Mouse (Mus musculus): Measurements from ENCODE around the gene Mrvi1. TPM values are rescaled to one million over a fixed set of nuclear protein-coding genes. Genes with fewer than 3 reads are reported as not detected.

Gene Mrvi1
- polyA plus RNA-seq, 1 experiment from 2014 or later, result 0.43 TPM

DNA sequence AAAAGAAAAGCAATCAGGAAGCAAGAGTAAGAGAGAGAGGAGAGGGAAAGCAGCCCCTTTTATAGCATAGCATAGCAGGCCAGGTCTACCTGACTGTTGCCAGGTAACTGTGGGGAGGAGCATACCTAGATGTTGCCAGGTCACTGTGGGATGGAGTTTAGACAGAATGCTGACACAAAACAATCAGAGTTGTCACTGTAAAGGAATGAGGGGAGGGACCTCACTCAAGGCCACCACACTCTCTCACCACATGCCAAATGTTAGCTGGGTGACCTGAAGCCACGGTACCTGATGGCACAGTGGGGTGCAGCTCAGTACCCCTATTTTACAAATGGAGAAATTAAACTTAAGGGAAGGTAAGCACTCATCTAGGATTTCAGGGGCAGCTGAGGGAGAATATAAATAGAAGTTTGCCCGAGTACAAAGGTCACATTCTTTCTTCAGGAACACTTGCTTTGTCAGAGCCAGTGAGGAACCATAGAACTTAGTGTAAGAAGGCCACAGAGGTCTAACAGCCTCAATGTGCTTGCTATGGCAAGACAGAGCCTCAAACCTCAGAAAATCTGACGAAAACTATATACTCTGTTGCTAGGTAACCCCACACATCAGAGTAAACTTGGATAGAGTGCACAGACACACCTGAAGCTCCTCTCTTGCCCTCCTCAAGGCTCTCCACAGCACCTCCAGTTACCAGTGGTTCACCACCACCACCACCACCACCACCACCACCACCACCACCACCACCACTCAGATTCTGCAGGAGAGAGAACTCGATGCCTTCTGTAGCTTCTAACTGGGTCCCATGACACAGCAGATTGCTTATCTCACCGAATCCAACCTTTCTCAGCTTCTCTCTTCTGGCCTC lies 8.3 kb upstream of the Mrvi1 start:
- H3K27ac ChIP-seq, result no peak overlapping the region
- 47% methylated on average over 4 of the region's 5 CpGs for WGBS (ENCODE audit: missing documents)
- no peaks in the 10 kb centered on the region for H3K36me3 ChIP-seq (ENCODE audit: inconsistent target)
- H3K79me2 ChIP-seq (ENCODE audit: inconsistent target), result no peaks in the 10 kb centered on the region
- H3K4me3 ChIP-seq (ENCODE audit: inconsistent target), result no peak overlapping the region

DNA sequence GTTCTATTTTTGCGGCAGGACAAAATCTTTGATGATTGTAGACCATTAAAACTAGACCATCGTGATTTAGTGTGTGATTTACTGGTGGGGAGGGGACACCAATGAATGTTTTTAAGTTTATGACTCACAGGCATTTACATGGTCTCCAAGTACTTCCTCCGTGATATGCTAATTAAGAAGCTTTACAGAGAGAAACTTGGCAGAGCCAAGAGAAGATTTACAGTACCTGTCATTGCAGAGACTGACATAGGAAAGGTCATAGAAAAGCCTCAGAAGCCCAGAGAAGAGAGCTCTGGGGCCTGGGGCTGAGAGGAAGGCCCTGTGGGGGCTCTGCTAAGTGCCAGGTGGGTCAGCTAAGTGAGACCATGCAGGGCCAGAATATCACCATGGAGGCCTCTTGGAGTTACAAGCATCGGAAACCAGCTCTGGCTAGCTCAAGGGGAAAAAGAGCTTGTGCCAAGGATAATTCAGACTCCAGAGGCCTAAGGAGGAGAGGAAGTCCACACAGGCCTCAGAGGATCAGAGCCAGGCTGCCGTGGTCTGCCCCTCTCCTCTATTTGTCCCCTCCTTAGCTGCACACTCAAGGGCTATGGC lies 7.1 kb upstream of the Mrvi1 start:
- Histone ChIP-seq H3K27ac (no peak overlapping the region), H3K4me3 (ENCODE audit: inconsistent target) (no peak overlapping the region), H3K79me2 (ENCODE audit: inconsistent target) (no peaks in the 10 kb centered on the region), H3K36me3 (ENCODE audit: inconsistent target) (no peaks in the 10 kb centered on the region)
- 40% methylated on average over 5 of the region's 5 CpGs for WGBS (ENCODE audit: missing documents)

DNA sequence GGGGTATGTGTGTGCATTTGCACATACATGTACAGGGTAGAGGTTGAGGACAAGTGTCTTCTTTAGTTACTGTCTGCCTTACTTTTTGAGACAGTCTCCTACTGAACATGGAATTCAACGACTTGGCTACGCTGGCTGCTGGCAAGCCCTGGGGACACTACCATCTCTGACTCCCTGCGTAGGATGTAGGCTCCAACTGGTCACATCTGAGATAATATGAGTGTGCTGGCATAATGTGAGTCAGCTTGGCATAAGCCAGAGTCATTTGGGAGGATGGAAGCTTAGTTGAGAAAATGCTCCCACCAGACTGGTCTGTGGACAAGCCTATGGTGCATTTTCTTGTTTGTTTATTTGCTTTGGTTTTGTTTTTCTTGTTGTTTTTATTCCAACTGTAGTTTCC lies 5.8 kb upstream of the Mrvi1 start:
- no peak overlapping the region for H3K27ac ChIP-seq
- WGBS (ENCODE audit: missing documents), result 84% methylated on average over 3 of the region's 3 CpGs
- H3K79me2 ChIP-seq (ENCODE audit: inconsistent target), result no peaks in the 10 kb centered on the region
- no peaks in the 10 kb centered on the region for H3K36me3 ChIP-seq (ENCODE audit: inconsistent target)
- H3K4me3 ChIP-seq (ENCODE audit: inconsistent target), result no peak overlapping the region

DNA sequence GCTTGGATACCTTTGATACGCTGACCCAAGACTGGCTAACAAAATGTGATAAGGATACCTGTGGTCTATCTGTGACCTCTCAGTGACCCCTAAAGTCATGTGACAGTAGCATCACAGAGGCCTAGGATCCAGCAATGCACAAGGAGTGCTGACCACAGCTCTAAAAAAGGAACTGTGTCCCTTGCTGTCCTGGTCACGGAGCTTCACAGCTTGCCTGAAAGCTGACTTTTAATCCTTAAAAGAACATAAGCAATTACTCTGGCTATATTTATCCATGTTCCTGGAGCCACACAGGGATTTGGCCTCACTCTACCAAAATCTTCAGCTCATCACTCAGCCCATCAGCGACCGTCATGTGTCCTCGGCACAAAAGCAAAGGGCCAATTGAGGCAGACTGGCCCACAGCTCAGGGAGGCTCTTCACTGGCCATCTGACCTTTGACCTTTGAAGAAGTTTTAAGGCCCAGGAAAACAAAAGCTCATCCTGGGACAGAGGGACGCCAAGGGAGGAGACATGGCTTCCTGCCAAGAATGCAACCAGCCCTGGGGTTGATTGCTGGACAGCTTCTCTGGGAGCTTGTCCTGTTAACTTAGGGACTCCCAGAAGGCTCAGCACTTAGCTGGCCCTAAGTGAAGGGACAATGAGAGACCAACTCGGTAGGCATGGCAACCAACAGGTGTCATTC lies 3.5 kb upstream of the Mrvi1 start:
- 87% methylated on average over 7 of the region's 7 CpGs for WGBS (ENCODE audit: missing documents)
- no peaks in the 10 kb centered on the region for H3K79me2 ChIP-seq (ENCODE audit: inconsistent target)
- no peaks in the 10 kb centered on the region for H3K36me3 ChIP-seq (ENCODE audit: inconsistent target)
- H3K27ac ChIP-seq, result no peak overlapping the region
- no peak overlapping the region for H3K4me3 ChIP-seq (ENCODE audit: inconsistent target)

DNA sequence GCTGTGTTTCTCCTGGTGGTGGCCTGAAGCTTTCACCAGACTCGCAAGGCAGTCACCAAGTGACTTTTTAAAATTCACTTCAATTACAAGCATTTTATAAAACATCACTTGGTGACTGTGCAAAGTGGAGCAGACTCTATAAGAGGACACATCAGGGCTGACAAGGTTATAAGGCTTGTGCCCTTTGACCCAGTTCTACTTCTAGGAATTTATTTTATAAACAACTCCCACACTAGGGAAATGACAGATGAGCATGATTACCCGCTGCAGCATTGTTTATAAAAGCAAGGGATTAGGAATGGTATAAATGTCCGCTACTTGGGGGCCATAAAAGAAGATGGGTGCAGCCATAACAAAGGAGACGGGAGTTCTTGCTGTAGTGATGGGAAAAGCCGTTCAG lies 1.4 kb upstream of the Mrvi1 start:
- H3K27ac ChIP-seq, result no peak overlapping the region
- WGBS (ENCODE audit: missing documents), result 95% methylated on average over 5 of the region's 5 CpGs
- no peaks in the 10 kb centered on the region for H3K79me2 ChIP-seq (ENCODE audit: inconsistent target)
- H3K36me3 ChIP-seq (ENCODE audit: inconsistent target), result no peaks in the 10 kb centered on the region
- no peak overlapping the region for H3K4me3 ChIP-seq (ENCODE audit: inconsistent target)

DNA sequence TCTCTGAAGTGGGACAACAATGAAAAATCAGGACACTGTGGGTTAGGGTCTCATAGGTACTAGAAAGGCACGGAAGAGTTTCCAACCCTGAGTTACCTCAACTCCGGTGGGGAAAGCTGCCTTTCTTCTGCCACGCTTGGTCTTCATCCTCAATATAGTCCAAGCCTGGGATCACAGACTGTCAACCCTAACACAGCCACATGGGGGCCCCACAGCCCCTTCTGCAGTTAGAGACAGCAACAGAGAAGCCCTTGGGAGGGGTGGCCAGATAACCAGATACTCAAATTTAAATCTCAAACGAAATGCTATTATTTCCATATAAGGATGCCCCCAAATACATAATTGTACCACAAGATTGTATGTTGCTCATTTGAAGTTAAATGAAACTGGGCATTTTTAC lies 503 bp upstream of the Mrvi1 start:
- Histone ChIP-seq H3K36me3 (ENCODE audit: inconsistent target) (no peaks in the 10 kb centered on the region), H3K79me2 (ENCODE audit: inconsistent target) (no peaks in the 10 kb centered on the region), H3K27ac (no peak overlapping the region), H3K4me3 (ENCODE audit: inconsistent target) (no peak overlapping the region)
- WGBS (ENCODE audit: missing documents), result 65% methylated on average over 4 of the region's 4 CpGs

DNA sequence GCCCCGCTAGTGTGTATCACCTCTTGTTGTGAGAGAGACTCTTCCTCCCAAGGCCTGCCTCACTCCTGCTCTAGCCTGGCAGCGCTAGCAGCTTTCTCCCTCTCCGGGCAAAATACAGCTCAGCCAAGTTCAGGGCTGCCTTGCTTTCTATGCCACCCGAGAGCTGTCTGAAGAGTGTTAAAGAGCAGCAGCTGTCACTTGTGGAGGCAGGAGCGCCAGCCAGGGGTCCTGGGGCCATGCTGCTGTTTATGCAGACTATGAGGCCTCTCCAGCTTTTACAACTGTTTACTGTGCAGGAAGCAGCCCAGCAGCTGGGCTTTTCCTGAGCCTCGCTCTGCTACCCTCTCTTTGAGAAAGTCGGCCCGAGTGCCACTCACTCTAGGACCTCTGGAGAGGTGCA lies 1.2 kb downstream of the Mrvi1 start:
- H3K79me2 ChIP-seq (ENCODE audit: inconsistent target), result no peaks in the 10 kb centered on the region
- H3K27ac ChIP-seq, result no peak overlapping the region
- H3K36me3 ChIP-seq (ENCODE audit: inconsistent target), result no peaks in the 10 kb centered on the region
- WGBS (ENCODE audit: missing documents), result 69% methylated on average over 5 of the region's 8 CpGs
- no peak overlapping the region for H3K4me3 ChIP-seq (ENCODE audit: inconsistent target)

DNA sequence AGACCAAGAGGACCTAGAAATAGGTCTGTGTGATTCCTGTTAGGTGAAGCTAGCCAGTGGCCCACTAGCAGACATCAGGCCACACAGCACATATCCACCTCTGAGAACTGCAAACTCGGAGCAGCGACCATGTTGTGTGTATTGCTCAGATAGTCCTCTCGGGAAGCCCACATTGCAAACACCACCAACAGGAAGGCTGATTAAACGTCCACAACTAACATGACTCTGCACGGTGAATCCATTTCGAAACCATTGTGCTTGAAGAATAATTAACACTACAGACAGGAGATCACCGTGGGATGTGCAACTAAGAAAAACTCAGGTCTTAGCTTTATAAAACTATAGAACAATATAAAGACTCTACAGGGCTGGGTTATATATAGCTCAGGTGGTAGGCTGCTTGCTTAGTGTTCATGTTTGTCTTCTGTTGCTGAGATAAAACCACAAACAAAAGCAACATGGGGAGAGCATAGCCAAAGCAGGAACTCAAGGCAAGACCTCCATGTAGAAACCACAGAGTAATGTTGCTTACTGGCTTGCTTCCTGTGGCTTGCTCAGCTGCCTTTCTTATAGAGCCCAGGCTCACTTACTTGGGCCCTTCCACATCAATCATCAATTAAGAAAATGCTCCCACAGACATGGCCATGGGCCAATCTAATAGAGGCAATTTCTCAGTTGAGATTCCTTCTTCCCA lies 4.4 kb downstream of the Mrvi1 start:
- WGBS (ENCODE audit: missing documents), result 25% methylated on average over 7 of the region's 7 CpGs
- Histone ChIP-seq H3K4me3 (ENCODE audit: inconsistent target) (no peak overlapping the region), H3K36me3 (ENCODE audit: inconsistent target) (no peaks in the 10 kb centered on the region)

DNA sequence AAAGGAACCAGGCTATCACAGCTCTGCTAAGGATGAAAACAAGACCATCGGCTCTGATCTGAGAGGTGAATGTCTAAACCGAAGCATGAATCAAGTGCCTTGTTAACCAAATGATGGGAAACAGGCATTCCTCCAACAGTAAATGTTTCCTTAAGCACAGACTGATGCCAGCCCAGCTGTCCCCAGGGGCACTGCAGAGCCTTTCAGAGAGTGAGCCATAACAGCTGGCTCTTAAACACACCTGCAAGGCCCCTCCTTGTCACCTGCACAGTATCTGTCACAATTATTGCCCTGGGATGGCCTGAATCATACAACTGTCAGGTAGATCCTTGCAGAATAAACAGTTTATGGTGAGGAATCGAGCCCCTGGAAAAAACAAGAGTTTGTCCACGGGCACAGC lies 8.8 kb downstream of the Mrvi1 start:
- Histone ChIP-seq H3K36me3 (ENCODE audit: inconsistent target) (no peaks in the 10 kb centered on the region), H3K4me3 (ENCODE audit: inconsistent target) (no peak overlapping the region), H3K27ac (no peak overlapping the region), H3K79me2 (ENCODE audit: inconsistent target) (no peaks in the 10 kb centered on the region)
- WGBS (ENCODE audit: missing documents), result 91% methylated on average over 4 of the region's 4 CpGs

More for the DNA sequence above, 4.4 kb downstream of the Mrvi1 start:
- no peak overlapping the region for H3K27ac ChIP-seq
- H3K79me2 ChIP-seq (ENCODE audit: inconsistent target), result no peaks in the 10 kb centered on the region

DNA sequence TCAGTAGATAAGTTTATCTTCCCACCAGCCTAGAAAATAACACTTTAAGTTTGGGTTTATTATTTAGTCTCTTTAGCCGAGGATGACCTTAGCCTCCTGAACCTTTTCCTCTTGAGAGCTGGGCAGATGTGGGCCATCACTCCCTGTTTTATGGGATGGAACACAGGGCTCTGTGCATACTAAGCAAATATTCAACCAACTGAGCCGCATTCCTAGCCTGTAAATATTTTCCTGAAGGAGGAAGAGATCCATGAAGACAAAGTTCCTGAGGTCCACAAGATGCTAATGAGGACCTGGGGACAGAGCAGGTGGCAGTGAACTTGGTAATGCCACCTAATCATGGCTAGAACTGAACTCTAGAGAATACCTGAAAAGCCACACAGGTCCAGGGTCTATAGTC lies 9.5 kb downstream of the Mrvi1 start:
- no peaks in the 10 kb centered on the region for H3K36me3 ChIP-seq (ENCODE audit: inconsistent target)
- WGBS (ENCODE audit: missing documents), result 96% methylated on average over 2 of the region's 2 CpGs
- no peaks in the 10 kb centered on the region for H3K79me2 ChIP-seq (ENCODE audit: inconsistent target)
- H3K27ac ChIP-seq, result no peak overlapping the region
- no peak overlapping the region for H3K4me3 ChIP-seq (ENCODE audit: inconsistent target)

DNA sequence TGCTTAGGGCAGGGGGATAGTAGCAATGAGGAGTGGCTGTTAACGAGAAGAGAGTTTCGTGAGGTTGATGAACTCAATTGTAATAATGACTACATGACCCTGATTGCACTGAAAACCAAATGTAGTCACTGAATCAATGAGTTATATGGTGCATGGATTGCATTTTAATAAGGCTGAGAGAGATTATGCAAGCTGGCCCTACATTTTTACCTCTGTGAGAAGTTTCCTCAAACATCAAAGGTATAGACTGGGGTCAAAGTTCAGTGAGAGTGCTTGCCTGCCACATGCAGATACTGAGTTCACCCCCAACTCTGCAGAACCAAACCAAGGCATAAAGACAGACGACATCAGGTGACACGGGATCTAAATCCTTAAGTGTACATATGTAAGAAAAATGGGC lies 14.9 kb downstream of the Mrvi1 start:
- Histone ChIP-seq H3K36me3 (ENCODE audit: inconsistent target) (no peaks in the 10 kb centered on the region), H3K27ac (no peak overlapping the region)
- 98% methylated on average over 4 of the region's 4 CpGs for WGBS (ENCODE audit: missing documents)

DNA sequence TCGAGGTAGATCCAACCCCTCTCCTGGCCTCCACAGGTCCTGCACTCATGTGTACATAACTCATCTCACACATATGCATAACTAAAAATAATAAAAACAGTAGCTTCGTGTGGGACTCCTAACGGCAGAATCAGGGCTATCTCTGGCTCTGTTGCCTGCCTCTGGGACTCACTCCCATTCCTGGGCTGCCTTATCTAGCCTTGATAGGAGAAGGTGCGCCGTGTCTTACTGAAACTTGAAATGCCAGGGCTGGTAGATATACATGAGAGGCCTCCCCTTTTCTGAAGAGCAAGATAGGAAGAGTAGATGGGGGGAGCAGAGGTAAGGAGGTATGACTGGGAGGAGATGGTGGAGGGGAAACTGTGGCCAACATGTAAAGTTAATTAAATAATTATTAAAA lies 15.4 kb downstream of the Mrvi1 start:
- Histone ChIP-seq H3K4me3 (ENCODE audit: inconsistent target) (no peak overlapping the region), H3K36me3 (ENCODE audit: inconsistent target) (no peaks in the 10 kb centered on the region), H3K79me2 (ENCODE audit: inconsistent target) (no peaks in the 10 kb centered on the region), H3K27ac (no peak overlapping the region)
- 93% methylated on average over 5 of the region's 5 CpGs for WGBS (ENCODE audit: missing documents)

More for the DNA sequence above, 14.9 kb downstream of the Mrvi1 start:
- no peaks in the 10 kb centered on the region for H3K79me2 ChIP-seq (ENCODE audit: inconsistent target)
- H3K4me3 ChIP-seq (ENCODE audit: inconsistent target), result no peak overlapping the region

DNA sequence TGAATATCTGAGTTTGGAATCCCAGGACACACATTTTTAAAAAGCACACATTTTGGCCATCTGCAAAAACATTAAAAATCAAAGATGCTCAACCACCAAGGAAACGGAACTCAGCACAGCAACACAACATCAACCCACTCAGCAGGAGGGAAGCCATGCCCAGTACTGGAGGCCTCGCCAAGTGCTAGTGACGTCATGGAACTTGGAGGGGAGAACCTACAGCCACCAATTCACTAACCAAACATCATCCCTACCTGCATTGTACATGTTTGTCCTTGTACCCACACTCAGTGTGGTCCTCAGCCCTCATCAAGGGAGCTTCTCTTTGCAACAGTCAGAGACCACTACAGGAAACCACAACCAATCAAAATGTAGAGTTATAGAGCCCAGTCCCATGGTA lies 16.9 kb downstream of the Mrvi1 start:
- Histone ChIP-seq H3K4me3 (ENCODE audit: inconsistent target) (no peak overlapping the region), H3K36me3 (ENCODE audit: inconsistent target) (no peaks in the 10 kb centered on the region), H3K27ac (no peak overlapping the region), H3K79me2 (ENCODE audit: inconsistent target) (no peaks in the 10 kb centered on the region)
- 65% methylated on average over 3 of the region's 3 CpGs for WGBS (ENCODE audit: missing documents)

DNA sequence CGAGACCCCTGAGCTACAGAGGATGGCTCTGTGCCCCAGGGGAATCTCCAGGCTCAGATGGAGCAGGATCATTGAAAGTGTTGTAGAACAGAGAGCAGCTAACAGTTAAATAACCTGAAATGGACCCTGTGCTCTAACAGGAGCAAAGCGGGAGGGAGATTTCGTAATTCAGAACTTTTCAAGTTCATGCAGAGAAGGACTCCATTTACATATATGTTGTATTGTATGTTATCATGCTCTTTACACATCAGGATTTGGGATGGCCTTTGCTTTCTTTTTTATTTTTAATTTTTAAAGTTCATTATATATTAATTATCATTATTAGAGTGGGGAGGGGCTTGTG lies 18.6 kb downstream of the Mrvi1 start:
- Histone ChIP-seq H3K36me3 (ENCODE audit: inconsistent target) (no peaks in the 10 kb centered on the region), H3K4me3 (ENCODE audit: inconsistent target) (no peak overlapping the region), H3K27ac (no peak overlapping the region), H3K79me2 (ENCODE audit: inconsistent target) (no peaks in the 10 kb centered on the region)
- WGBS (ENCODE audit: missing documents), result 59% methylated on average over 3 of the region's 3 CpGs
